In the genomic region with DNA sequence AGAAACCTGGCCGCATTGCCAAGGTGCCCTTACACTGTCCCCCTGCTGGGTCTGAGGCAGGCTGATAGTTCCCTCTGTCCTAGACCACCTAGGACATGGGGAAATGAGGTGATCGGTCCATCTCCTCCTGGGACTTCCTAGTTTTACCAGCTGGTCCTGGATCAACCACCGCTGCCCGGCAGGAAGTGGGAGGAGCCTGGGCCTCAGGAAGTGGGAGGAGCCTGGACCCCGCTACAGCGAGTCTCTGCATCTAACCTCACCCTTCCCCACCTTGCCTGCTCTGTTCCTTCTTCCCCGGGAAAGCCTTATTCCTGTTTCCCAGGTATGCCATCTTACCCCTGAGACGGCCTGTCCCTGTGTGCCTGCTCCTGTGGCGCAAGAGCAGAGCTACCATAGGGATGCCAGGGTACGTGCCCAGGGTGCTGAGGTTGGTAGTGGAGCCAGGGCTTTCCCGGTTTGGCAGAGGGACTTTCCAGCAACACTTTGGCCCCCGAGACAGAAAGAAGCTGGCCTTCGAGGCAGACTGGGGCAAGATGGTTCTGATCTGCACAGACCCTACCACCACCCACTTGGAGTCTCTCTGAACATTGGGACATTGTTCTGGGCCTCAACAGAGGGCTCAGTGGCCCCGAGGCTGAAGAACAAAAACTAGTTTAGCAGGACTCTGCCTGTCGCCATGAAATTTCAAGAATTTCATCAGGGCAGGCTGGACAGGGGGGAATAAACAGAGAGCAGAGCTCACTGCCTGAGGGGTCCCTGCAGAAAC, we compare ENCODE assay signal across 8 mouse cellular contexts.
A peak's percentile ranks its signal among the peaks of the same experiment; 100 is the strongest.
DNase-seq lines count a peak whose midpoint lies in the region; ATAC-seq and TF ChIP-seq lines count a peak whose summit lies in the region.

No protein-coding gene starts in this region.

- no peak for TF ChIP-seq EP300 in ES-Bruce4 (IDR thresholded peaks at IDR 0.05; ENCODE audit: insufficient read depth, low read depth, low read length)

- no peak for TF ChIP-seq CTCF in ES-Bruce4 (IDR thresholded peaks at IDR 0.05; ENCODE audit: low read depth, low read length)
- TF ChIP-seq CTCF in intestine, postnatal 0 days (IDR thresholded peaks at IDR 0.05; ENCODE audit: low read depth) = no peak

- H3K4me2 ChIP-seq in intestine, postnatal 0 days (replicated peaks; ENCODE audit: low read depth) = peak overlapping the region; percentile 28; the same call in 1 of the 2 replicates

- H3K4me3 ChIP-seq in erythroblast, embryonic 14.5 days (replicated peaks) = peak overlapping the region; percentile 57
- H3K4me3 ChIP-seq in ES-Bruce4 (ENCODE audit: low read depth, low read length) = peak overlapping the region; percentile 97
- H3K4me3 ChIP-seq in intestine, postnatal 0 days (ENCODE audit: low read depth, low read length) = no peak overlapping the region
- H3K4me3 ChIP-seq in megakaryocyte, embryonic 14.5 days (replicated peaks) = peak overlapping the region; percentile 76

- H3K9me3 ChIP-seq in erythroblast, embryonic 14.5 days (ENCODE audit: control insufficient read depth, low read length) = no peaks in the 10 kb centered on the region; the same call in 1 of the 2 replicates
- H3K9me3 ChIP-seq in ES-Bruce4 (replicated peaks; ENCODE audit: control insufficient read depth, insufficient read depth, low read length, poor library complexity, severe bottlenecking) = no peaks in the 10 kb centered on the region
- H3K9me3 ChIP-seq in intestine, postnatal 0 days (ENCODE audit: control insufficient read depth) = no peaks in the 10 kb centered on the region
- no peaks in the 10 kb centered on the region for H3K9me3 ChIP-seq in megakaryocyte, embryonic 14.5 days

- 63% methylated on average over 15 of the region's 15 CpGs for WGBS in intestine, postnatal 0 days

- H3K9ac ChIP-seq in ES-Bruce4 (ENCODE audit: low read depth, poor library complexity, severe bottlenecking) = peak overlapping the region; percentile 56
- H3K9ac ChIP-seq in intestine, postnatal 0 days (ENCODE audit: low read depth, low read length) = no peak overlapping the region

- H3K36me3 ChIP-seq in erythroblast, embryonic 14.5 days (ENCODE audit: control insufficient read depth) = peaks cover 15% of the 10 kb centered on the region
- H3K36me3 ChIP-seq in ES-Bruce4 (ENCODE audit: control insufficient read depth, insufficient read depth, low read length, poor library complexity, severe bottlenecking) = no peaks in the 10 kb centered on the region
- H3K36me3 ChIP-seq in intestine, postnatal 0 days (ENCODE audit: control insufficient read depth, insufficient read depth) = peaks cover 14% of the 10 kb centered on the region
- no peaks in the 10 kb centered on the region for H3K36me3 ChIP-seq in megakaryocyte, embryonic 14.5 days (replicated peaks; ENCODE audit: low read length)

- no peaks in the 10 kb centered on the region for H3K27me3 ChIP-seq in erythroblast, embryonic 14.5 days (ENCODE audit: control insufficient read depth)
- H3K27me3 ChIP-seq in ES-Bruce4 (ENCODE audit: control insufficient read depth, insufficient read depth, low read length, poor library complexity, severe bottlenecking) = no peaks in the 10 kb centered on the region
- H3K27me3 ChIP-seq in intestine, postnatal 0 days (replicated peaks; ENCODE audit: control insufficient read depth, insufficient read depth, low read length) = no peaks in the 10 kb centered on the region
- peaks cover 33% of the 10 kb centered on the region for H3K27me3 ChIP-seq in megakaryocyte, embryonic 14.5 days (replicated peaks)

- H3K4me1 ChIP-seq in erythroblast, embryonic 14.5 days (ENCODE audit: control insufficient read depth) = peaks cover 43% of the 10 kb centered on the region
- H3K4me1 ChIP-seq in ES-Bruce4 (ENCODE audit: control insufficient read depth, insufficient read depth, low read length) = no peaks in the 10 kb centered on the region
- no peaks in the 10 kb centered on the region for H3K4me1 ChIP-seq in intestine, postnatal 0 days (replicated peaks; ENCODE audit: control insufficient read depth, insufficient read depth, low read length)
- peaks cover 9% of the 10 kb centered on the region for H3K4me1 ChIP-seq in megakaryocyte, embryonic 14.5 days

- ATAC-seq in erythroblast, adult 5-6 weeks (replicated peaks; ENCODE audit: low FRiP score, poor library complexity, severe bottlenecking) = no peak
- ATAC-seq in intestine, postnatal 0 days = no peak
- ATAC-seq in frontal cortex, adult (ENCODE audit: low TSS enrichment) = no peak

- peak overlapping the region; percentile 62 for H3K27ac ChIP-seq in ES-Bruce4 (ENCODE audit: insufficient read depth, low read length)
- H3K27ac ChIP-seq in intestine, postnatal 0 days (ENCODE audit: low read depth, low read length) = no peak overlapping the region; the same call in 1 of the 2 replicates

- DNase-seq in layer of hippocampus, postnatal 14 days (ENCODE audit: low spot score in 2 of 2) = no peak
- DNase-seq in urinary bladder, postnatal 10 days (ENCODE audit: low spot score) = no peak

- TF ChIP-seq POLR2A in ES-Bruce4 (IDR thresholded peaks at IDR 0.05; ENCODE audit: insufficient read depth, low read length) = peak; percentile 45
